Mouse (Mus musculus) megakaryocyte, embryonic 14.5 days (primary cell): ENCODE measurements at regions not wholly inside any gene's neighbourhood (a gene's known extent, or its start where the extent isn't known, plus 50 kb on each side); places are given as distances from the start of the nearest gene placed in this dataset.
A peak's percentile ranks its signal among the peaks of the same experiment; 100 is the strongest.

Experiments used
- H3K27me3 ChIP-seq: replicated peaks from 2 replicates; pipeline ENCODE3; 2012; ENCODE audit warnings: inconsistent platforms
- H3K36me3 ChIP-seq: replicated peaks from 2 replicates; pipeline ENCODE3; 2012; ENCODE audit warnings: low read length, inconsistent platforms, mixed read lengths
- H3K4me1 ChIP-seq: 2 replicates; pipeline ENCODE4 v1.6.1; 2012; ENCODE audit warnings: inconsistent platforms
- H3K4me3 ChIP-seq: replicated peaks from 2 replicates; pipeline ENCODE3; 2012; ENCODE audit warnings: moderate library complexity, mild to moderate bottlenecking, inconsistent platforms
- H3K9me3 ChIP-seq: 2 replicates; pipeline ENCODE4 v1.6.1; 2012; ENCODE audit warnings: inconsistent platforms
- FLI1 ChIP-seq: IDR thresholded peaks from 2 replicates; pipeline ENCODE4 v1.6.1; 2012; ENCODE audit warnings: low read length, inconsistent platforms, mixed read lengths
- GATA1 ChIP-seq: IDR thresholded peaks from 3 replicates; pipeline ENCODE4 v1.6.1; 2012; ENCODE audit warnings: mixed read lengths, low read length, inconsistent platforms, borderline replicate concordance

- Histone ChIP-seq H3K9me3 (peaks cover 3% of the 10 kb centered on the region; the same call in 1 of the 2 replicates), H3K4me3 (no peak overlapping the region), H3K27me3 (no peaks in the 10 kb centered on the region), H3K4me1 (no peaks in the 10 kb centered on the region), H3K36me3 (no peaks in the 10 kb centered on the region)
- TF ChIP-seq GATA1 (no peak), FLI1 (no peak)
Observed at GRCm38 (mm10) chr6:117489161-117489560, 320.8 kb downstream of the Cxcl12 start.

GRCm38 (mm10) chr6:117489761-117490396, 321.5 kb downstream of the Cxcl12 start:
- Histone ChIP-seq H3K9me3 (peaks cover 3% of the 10 kb centered on the region; the same call in 1 of the 2 replicates), H3K36me3 (no peaks in the 10 kb centered on the region), H3K27me3 (no peaks in the 10 kb centered on the region), H3K4me1 (no peaks in the 10 kb centered on the region), H3K4me3 (no peak overlapping the region)
- TF ChIP-seq FLI1 = no peak
- TF ChIP-seq GATA1 = no peak

DNA sequence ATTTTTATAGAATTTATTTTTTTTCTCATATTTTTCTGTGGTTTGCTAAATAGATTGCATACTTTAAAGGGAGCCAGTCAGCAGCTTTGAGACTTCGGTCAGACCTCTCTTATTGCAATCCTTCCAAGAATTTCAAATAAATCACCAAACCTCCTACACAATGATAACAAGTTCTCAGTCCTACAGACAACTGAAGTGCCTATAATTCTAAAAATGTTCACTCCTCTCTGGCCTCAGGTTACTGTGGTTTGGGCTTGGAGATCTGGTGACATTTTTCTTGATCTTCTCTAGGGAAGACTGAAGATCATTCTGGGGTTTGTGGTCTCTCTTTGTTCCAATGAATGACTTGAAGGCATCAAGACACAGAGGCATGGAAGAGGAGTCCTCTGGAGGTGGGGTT, 326.6 kb downstream of the Cxcl12 start:
- Histone ChIP-seq H3K27me3 (no peaks in the 10 kb centered on the region), H3K9me3 (peaks cover 8% of the 10 kb centered on the region; the same call in 1 of the 2 replicates), H3K4me3 (no peak overlapping the region), H3K36me3 (no peaks in the 10 kb centered on the region), H3K4me1 (peaks cover 4% of the 10 kb centered on the region; the same call in 1 of the 2 replicates)
- TF ChIP-seq GATA1 (no peak), FLI1 (no peak)

GRCm38 (mm10) chr6:117497337-117497736, 329.0 kb downstream of the Cxcl12 start:
- Histone ChIP-seq H3K4me3 (peak overlapping the region; percentile 35), H3K36me3 (no peaks in the 10 kb centered on the region), H3K4me1 (peaks cover 4% of the 10 kb centered on the region; the same call in 1 of the 2 replicates), H3K9me3 (peaks cover 8% of the 10 kb centered on the region; the same call in 1 of the 2 replicates), H3K27me3 (no peaks in the 10 kb centered on the region)
- TF ChIP-seq FLI1 (no peak), GATA1 (no peak)

- TF ChIP-seq GATA1 (no peak), FLI1 (no peak)
- Histone ChIP-seq H3K27me3 (no peaks in the 10 kb centered on the region), H3K4me1 (peaks cover 4% of the 10 kb centered on the region; the same call in 1 of the 2 replicates), H3K36me3 (no peaks in the 10 kb centered on the region), H3K4me3 (no peak overlapping the region), H3K9me3 (peaks cover 8% of the 10 kb centered on the region; the same call in 1 of the 2 replicates)
Observed at GRCm38 (mm10) chr6:117497904-117498303, 329.6 kb downstream of the Cxcl12 start.

- peaks cover 8% of the 10 kb centered on the region; the same call in 1 of the 2 replicates for H3K9me3 ChIP-seq
- no peaks in the 10 kb centered on the region for H3K36me3 ChIP-seq
- TF ChIP-seq FLI1 = no peak
- no peak for TF ChIP-seq GATA1
- H3K27me3 ChIP-seq = no peaks in the 10 kb centered on the region
- H3K4me3 ChIP-seq = no peak overlapping the region
- peaks cover 1% of the 10 kb centered on the region; the same call in 1 of the 2 replicates for H3K4me1 ChIP-seq
Observed at GRCm38 (mm10) chr6:117502346-117502745, 334.0 kb downstream of the Cxcl12 start.

DNA sequence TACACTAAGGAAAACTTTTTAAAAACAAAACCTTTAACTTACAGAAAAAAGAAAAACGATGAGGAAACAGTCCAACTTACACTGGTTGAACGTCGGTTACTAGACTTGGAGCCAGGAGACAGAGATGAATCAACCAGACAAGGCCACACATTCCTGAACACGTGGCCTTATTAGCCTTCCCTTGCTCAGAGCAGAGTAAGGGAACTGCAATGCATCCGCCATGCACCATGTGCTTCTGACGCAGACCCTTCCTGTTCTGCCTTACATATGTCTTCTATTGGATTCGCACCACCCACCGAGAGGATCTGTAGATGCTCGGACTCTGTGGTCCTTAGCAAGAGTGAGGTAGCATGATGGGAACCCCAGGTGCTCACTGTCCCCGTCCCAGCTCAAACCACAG, 336.2 kb upstream of the Zfp637 start:
- no peak for TF ChIP-seq GATA1
- no peak for TF ChIP-seq FLI1
- Histone ChIP-seq H3K36me3 (no peaks in the 10 kb centered on the region), H3K4me3 (no peak overlapping the region), H3K27me3 (no peaks in the 10 kb centered on the region), H3K9me3 (no peaks in the 10 kb centered on the region), H3K4me1 (no peaks in the 10 kb centered on the region)

DNA sequence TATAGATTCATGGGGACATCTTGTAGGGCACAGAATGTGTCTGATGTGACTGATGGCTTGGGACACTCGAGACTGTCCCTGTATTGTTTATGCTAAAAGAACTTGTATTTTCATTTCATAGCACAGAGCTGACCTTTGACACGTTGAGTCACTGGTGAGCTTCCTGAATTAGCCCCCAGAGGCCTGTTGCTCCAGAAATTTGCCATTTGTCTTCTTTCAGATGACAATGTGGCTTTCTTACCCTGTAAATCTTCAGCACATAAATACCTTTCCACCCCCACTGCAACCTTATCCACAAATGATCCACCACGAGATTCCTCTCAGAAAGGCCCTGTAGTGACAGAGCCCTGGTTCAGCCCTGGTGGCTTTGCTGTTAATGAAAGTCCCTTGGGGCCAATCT, 335.5 kb upstream of the Zfp637 start:
- TF ChIP-seq GATA1 (no peak), FLI1 (no peak)
- Histone ChIP-seq H3K27me3 (no peaks in the 10 kb centered on the region), H3K9me3 (no peaks in the 10 kb centered on the region)

GRCm38 (mm10) chr6:117506619-117507018, 334.4 kb upstream of the Zfp637 start:
- H3K36me3 ChIP-seq = no peaks in the 10 kb centered on the region
- H3K4me3 ChIP-seq = no peak overlapping the region
- H3K9me3 ChIP-seq = no peaks in the 10 kb centered on the region
- no peaks in the 10 kb centered on the region for H3K27me3 ChIP-seq
- TF ChIP-seq FLI1 = no peak
- no peak for TF ChIP-seq GATA1
- H3K4me1 ChIP-seq = no peaks in the 10 kb centered on the region

More for the DNA sequence above, 335.5 kb upstream of the Zfp637 start:
- Histone ChIP-seq H3K4me3 (no peak overlapping the region), H3K36me3 (no peaks in the 10 kb centered on the region), H3K4me1 (no peaks in the 10 kb centered on the region)

DNA sequence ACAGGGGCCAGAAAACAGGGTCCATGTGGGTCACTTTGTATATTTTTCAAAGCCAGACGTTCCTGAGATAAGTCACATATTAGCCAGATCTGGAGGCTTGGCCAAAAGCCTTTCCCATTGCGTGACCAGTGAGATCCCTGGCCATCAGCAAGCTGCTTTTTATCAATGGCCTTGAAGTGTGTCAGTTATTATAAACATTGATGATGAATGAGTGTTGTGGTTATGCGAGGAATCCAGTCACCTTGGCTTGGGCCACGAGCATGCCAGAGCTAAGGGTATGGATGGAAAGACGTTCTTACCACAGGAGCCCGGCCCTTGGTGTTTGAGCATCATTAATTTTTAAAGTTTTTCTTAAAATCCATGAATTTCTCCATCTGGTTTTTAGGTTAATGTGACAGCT, 332.1 kb upstream of the Zfp637 start:
- TF ChIP-seq FLI1 = no peak
- H3K4me1 ChIP-seq = no peaks in the 10 kb centered on the region
- no peaks in the 10 kb centered on the region for H3K27me3 ChIP-seq
- no peaks in the 10 kb centered on the region for H3K36me3 ChIP-seq
- no peak overlapping the region for H3K4me3 ChIP-seq
- no peaks in the 10 kb centered on the region for H3K9me3 ChIP-seq

- Histone ChIP-seq H3K4me1 (no peaks in the 10 kb centered on the region), H3K4me3 (no peak overlapping the region), H3K36me3 (no peaks in the 10 kb centered on the region), H3K27me3 (no peaks in the 10 kb centered on the region), H3K9me3 (no peaks in the 10 kb centered on the region)
- TF ChIP-seq FLI1 (no peak), GATA1 (no peak)
Observed at GRCm38 (mm10) chr6:117510026-117510425, 331.0 kb upstream of the Zfp637 start.
